Mouse (Mus musculus) lung, adult 2 months (tissue): ENCODE data around the gene Zfp568.

Experiments
- CTCF ChIP-seq: fragments of 200-500 bp; IDR thresholded peaks from 2 replicates; pipeline ENCODE4 v1.5.1; 2011; ENCODE audit warnings: mild to moderate bottlenecking, low read length, control low read depth; ENCODE audit not compliant: insufficient read depth
- POLR2A ChIP-seq: fragments of 200-500 bp; IDR thresholded peaks from 2 replicates; pipeline ENCODE4 v1.6.1; 2011; ENCODE audit warnings: low read depth, mild to moderate bottlenecking, control low read depth, low read length, borderline replicate concordance; ENCODE audit errors: extremely low read depth

GRCm38 (mm10) chr7:30044354-30044753 is 60.6 kb downstream of the Zfp568 start:
- no peak for TF ChIP-seq POLR2A
- TF ChIP-seq CTCF: no peak
